Mouse (Mus musculus): ENCODE measurements around the gene Spag8. TPM values are rescaled to one million over a fixed set of nuclear protein-coding genes. Genes with fewer than 3 reads are reported as not detected.
A peak's percentile ranks its signal among the peaks of the same experiment; 100 is the strongest.

Gene Spag8
- total RNA-seq (2017) = not detected in 3 replicates

DNA sequence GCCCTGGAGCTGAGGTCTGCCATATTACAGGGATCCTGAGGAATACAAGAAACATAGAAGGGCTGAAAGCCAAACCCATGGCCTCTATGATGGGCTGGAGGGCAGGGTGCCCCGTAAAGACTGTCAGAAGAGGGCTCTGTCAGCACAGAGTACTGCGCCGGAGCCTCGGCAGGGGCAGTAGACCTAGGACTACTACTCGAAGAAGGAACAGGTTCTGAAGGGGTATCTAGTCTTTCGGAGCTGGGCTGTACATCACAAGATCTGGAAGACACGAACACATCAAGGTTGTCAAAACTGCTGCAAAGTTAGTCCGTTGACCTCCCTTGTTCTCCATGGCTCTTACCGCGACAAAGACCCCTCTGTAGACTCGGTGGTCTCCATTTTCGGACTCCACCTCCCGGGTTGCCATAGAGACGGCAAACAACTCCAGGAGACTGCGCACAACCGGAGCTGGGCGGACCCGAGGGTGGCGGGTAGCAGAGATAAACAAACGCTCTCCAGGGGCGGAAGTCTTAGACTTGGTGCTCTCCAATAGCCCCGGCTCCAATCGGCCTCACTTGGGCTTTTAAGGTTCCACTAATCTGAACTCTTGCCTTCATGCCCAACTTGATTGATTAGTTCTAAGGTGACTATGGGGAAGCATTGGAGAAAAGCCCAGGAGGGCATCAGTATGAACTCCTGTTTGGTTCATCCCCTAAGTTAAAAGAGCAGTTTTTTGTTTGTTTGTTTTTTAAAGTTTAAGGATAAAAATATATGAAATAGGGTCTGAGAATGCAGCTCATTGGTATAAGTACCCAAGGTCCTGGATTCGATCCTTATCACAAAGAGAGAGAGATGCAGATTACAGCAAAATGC lies at the start of gene Spag8:
Gene Spag8 (minus strand): TSS at position 434 of the 855 bp plus-strand sequence.
- ATAC-seq (replicated peaks; ENCODE audit: insufficient number of reproducible peaks, low FRiP score, low TSS enrichment, poor library complexity, severe bottlenecking) = no peak

DNA sequence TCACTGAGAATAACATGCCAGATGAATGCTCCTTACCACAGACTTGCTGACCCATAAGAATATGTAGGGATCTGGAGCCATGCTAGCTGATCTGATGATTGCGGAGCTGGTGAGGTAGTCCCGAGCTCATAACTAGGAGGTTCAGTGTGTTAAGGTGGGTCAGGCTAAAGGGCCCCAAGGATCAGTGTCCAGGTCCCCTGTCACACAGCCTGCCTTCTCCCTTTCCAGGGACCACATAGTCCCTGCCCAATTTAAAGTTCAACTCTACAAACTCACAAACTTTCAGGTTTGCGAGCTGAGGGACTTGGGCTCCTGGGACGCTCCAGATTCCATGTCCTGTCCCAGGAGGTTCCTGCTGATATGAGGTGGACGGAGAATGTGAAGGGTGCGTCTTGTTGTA lies 47.3 kb upstream of the Spag8 start, which contains the start of gene Olfr70:
Gene Olfr70 (minus strand): TSS at position 101 of the 400 bp plus-strand sequence.
- no peak for ATAC-seq (replicated peaks; ENCODE audit: insufficient number of reproducible peaks, low FRiP score, low TSS enrichment, poor library complexity, severe bottlenecking)

DNA sequence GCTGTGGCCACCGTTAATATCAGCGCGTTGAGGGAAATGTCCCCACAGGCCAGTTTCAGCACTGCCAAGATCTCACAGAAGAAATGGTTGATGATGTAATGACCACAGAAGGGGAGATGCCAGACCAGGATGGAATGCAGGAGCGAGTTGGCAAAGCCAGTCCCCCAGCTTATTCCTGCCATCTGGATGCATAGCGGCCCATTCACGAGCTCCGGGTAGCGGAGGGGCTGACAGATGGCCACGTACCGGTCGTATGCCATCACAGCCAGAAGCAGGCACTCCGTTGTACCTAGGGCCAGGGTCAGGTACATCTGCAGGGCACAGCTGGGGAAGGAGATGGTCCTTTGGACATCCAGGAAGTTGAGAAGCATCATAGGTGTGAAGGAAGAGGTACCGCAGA lies 43.2 kb upstream of the Spag8 start:
- no peak for ATAC-seq (replicated peaks; ENCODE audit: insufficient number of reproducible peaks, low FRiP score, low TSS enrichment, poor library complexity, severe bottlenecking)

DNA sequence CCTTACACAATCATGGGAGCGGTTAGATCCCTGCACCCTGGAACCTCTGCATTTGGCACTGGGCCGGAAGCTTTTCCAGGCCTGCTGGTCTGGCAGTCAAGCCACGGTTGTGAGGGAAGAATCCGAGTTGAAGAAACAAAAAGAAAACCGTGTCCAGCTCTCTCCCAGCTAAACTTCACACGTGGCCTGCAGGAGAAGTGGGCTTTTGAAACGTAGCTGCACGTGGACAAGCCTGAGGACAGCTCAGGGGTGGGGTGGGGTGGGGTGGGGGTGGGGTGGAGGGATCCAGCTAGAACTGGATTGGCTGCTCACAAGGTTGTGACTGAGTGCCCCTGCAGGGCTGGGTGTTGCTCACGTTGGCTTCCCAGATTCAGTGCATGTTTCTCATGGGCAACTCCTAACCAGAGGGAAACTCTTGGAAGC lies 41.9 kb upstream of the Spag8 start:
- no peak for ATAC-seq (replicated peaks; ENCODE audit: insufficient number of reproducible peaks, low FRiP score, low TSS enrichment, poor library complexity, severe bottlenecking)

GRCm38 (mm10) chr4:43694439-43695248 lies 41.2 kb upstream of the Spag8 start:
- no peak for ATAC-seq (replicated peaks; ENCODE audit: insufficient number of reproducible peaks, low FRiP score, low TSS enrichment, poor library complexity, severe bottlenecking)

DNA sequence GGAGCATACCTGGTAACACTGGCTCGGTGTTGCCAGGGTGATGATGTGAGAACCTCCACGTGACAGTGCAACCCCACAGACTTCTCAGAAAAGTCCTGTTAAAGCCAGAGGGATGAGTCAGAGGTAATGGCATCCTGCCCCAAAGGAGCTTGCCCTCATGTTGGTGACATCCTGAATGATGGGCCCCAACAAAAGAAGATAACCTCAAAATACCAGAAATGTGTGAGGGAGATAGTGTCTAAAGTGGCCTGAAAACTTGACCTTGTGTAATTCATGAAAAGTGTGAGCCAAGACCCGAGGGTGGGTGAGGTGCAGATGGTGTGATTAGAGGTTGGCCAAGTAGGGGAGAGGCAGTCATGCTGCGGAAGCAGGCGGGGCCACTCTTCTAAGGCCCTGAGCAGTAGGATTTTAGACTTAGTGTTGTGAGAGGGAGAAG lies 40.4 kb upstream of the Spag8 start:
- ATAC-seq (replicated peaks; ENCODE audit: insufficient number of reproducible peaks, low FRiP score, low TSS enrichment, poor library complexity, severe bottlenecking) = peak; percentile 60

DNA sequence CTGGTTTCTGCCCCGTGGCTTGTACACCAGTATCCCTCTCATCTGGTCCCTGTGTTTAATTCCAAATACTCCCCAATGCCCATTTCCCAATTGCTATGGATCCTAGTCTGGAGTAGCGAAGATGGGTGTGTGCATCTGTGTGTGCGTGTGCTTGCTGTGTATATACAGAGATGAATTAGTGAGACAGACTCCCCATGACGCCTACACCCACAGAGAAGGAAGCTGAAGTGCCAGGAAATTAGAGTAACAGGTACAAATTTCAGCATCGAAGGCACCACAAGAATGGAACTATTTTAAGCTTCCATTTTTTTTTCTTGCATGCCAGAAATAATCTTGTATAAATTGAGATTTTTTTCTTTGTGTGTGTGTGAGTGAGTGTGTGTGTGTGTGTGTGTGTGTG lies 37.6 kb upstream of the Spag8 start:
- ATAC-seq (replicated peaks; ENCODE audit: insufficient number of reproducible peaks, low FRiP score, low TSS enrichment, poor library complexity, severe bottlenecking) = no peak

DNA sequence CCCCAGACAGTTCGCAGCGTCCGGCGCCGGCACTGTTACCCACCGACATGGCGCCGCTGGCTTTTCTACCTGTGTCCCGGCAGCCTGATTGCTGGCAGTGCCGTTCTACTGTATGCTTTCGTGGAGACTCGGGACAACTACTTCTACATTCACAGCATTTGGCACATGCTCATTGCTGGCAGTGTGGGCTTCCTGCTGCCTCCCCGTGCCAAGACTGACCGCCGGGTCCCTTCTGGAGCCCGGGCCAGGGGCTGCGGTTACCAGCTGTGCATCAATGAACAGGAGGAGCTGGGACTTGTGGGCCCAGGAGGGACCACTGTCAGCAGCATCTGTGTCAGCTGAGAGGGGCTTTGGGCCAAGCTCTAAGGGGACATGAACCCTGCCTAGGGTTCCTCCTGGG lies 36.6 kb upstream of the Spag8 start:
- no peak for ATAC-seq (replicated peaks; ENCODE audit: insufficient number of reproducible peaks, low FRiP score, low TSS enrichment, poor library complexity, severe bottlenecking)

- ATAC-seq (replicated peaks; ENCODE audit: insufficient number of reproducible peaks, low FRiP score, low TSS enrichment, poor library complexity, severe bottlenecking) = no peak
Measured at GRCm38 (mm10) chr4:43679416-43680043, 26.1 kb upstream of the Spag8 start.

GRCm38 (mm10) chr4:43678541-43678940 lies 25.1 kb upstream of the Spag8 start:
- no peak for ATAC-seq (replicated peaks; ENCODE audit: insufficient number of reproducible peaks, low FRiP score, low TSS enrichment, poor library complexity, severe bottlenecking)

- ATAC-seq (replicated peaks; ENCODE audit: insufficient number of reproducible peaks, low FRiP score, low TSS enrichment, poor library complexity, severe bottlenecking) = no peak
Measured at GRCm38 (mm10) chr4:43675608-43676007, 22.2 kb upstream of the Spag8 start.

DNA sequence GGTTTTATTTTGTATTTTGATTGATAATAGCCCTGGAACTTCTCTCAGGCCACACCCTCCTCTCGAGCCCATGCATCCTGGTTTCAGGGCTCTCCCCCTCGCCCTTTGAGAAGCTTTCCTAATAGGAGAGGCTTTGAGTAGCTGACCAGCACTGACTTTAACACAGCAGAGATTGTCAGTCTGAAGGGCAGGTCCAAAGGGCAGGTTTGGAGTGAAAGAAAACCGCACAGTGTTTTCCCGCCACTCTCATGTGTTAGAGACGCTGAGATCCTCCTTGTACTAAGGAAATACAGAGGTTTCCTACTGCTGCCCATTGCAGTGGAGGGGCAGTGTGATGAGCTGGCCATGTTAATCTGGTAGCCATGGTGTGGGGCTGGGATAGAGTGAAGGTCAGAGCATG lies 21.6 kb upstream of the Spag8 start:
- no peak for ATAC-seq (replicated peaks; ENCODE audit: insufficient number of reproducible peaks, low FRiP score, low TSS enrichment, poor library complexity, severe bottlenecking)

GRCm38 (mm10) chr4:43673703-43674102 lies 20.3 kb upstream of the Spag8 start:
- ATAC-seq (replicated peaks; ENCODE audit: insufficient number of reproducible peaks, low FRiP score, low TSS enrichment, poor library complexity, severe bottlenecking) = no peak

DNA sequence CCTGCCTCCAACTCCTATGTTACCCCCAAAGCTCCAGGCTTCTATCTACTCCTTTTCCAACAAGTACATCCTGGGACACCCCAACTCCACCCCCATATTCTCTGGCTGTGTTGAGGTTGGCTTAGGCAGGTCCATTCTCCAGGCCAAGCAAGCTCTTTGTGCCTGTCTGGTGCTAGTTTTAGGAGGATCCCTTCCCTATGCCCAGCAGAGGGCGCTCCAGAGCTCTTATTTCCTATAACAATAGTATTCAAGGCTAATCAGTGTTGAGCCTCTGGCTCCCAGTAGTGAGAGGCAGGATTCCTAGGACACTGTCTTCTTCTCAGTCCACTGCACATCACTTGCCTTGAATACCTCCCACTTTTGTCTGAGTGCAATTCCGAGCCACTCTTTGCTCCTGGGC lies 18.7 kb upstream of the Spag8 start:
- peak; percentile 45 for ATAC-seq (replicated peaks; ENCODE audit: insufficient number of reproducible peaks, low FRiP score, low TSS enrichment, poor library complexity, severe bottlenecking)

DNA sequence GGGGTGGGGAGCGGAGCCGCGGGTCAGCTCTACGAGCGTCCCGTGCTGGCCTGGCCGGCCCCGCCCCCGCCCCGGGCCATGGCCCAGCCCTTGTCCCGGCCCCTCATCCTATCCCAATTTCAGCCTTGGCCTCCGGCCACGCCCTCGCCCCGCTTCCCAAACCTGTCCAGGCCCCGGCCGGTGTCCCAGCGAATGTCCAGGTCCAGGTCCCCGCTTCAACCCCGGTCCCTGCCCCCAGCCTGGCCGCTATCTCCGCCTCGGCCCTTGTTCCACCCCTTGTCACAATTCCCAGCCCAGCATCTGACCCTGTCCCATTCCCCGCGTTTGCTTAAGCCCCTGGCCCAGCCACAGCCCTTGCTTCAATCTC lies 16.0 kb upstream of the Spag8 start:
- ATAC-seq (replicated peaks; ENCODE audit: insufficient number of reproducible peaks, low FRiP score, low TSS enrichment, poor library complexity, severe bottlenecking) = no peak

DNA sequence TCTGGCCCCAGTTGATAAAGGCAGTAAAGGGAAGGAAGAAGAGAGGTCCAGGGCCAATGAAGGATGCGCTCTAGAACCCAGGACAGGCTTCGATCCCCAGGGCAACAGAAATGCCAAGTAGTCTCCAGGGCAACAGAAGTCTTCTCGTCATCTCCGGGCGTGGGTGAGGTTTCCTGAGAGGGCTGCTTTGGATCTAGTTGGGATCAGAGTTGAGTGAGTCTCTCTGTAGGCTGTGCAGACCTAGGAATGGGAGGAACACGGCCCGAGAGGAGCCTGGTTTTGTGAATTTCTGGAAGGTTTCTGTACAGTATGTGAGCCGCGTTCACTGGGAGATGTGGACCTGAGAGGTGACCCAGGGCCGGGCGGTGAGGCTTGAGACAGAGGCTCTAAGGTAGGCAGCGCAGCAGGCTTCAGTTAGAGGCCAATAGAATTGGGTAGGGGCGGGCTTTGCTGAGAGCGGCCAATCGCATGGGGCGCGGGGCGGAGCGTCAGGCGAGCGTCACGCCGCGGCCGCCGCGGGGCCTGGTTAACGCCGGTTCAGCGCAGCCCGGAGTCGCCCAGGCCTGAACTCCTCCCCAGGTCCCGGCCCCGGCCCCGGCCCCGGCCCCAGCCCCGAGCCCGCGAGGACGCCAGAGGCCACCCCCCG lies 15.5 kb upstream of the Spag8 start, which contains the start of the genes Tmem8b and Fam221b:
Gene Tmem8b (plus strand): TSS at position 190 of the 646 bp plus-strand sequence.
Gene Fam221b (minus strand): TSS at position 364 of the 646 bp plus-strand sequence.
- ATAC-seq (replicated peaks; ENCODE audit: insufficient number of reproducible peaks, low FRiP score, low TSS enrichment, poor library complexity, severe bottlenecking) = peak; percentile 89

GRCm38 (mm10) chr4:43666412-43666811 lies 13.0 kb upstream of the Spag8 start:
- no peak for ATAC-seq (replicated peaks; ENCODE audit: insufficient number of reproducible peaks, low FRiP score, low TSS enrichment, poor library complexity, severe bottlenecking)

DNA sequence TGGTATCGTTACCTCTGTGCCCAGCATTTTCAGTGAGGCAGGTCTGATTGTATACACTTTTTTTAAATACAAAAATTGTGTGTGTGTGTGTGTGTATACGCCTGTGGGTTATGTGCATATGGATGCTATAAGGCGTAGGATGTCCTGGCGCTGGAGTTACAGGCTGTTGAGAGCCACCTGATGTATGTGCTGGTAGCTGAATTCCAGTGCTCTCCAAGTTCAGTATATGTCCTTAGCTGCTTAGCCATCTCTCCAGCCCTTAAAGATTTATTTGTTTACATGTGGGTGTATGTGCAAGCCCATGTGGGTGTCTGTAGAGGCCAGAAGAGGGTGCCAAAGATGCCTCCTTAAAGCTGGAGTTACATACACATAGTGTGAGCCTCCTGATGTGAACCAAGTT lies 3.8 kb upstream of the Spag8 start:
- ATAC-seq (replicated peaks; ENCODE audit: insufficient number of reproducible peaks, low FRiP score, low TSS enrichment, poor library complexity, severe bottlenecking) = no peak
